Mouse (Mus musculus): ENCODE measurements around the gene H2afy2.

The H2afy2 gene

GRCm38 (mm10) chr10:61783621-61784251 is at the start of gene H2afy2:
Gene H2afy2 (minus strand): TSS chr10:61784147.
- peak; percentile 52 for DNase-seq (ENCODE audit: low spot score)

GRCm38 (mm10) chr10:61832713-61833112 is 48.8 kb upstream of the H2afy2 start:
- DNase-seq (ENCODE audit: low spot score), result no peak

GRCm38 (mm10) chr10:61831741-61832140 is 47.8 kb upstream of the H2afy2 start:
- DNase-seq (ENCODE audit: low spot score), result no peak

- no peak for DNase-seq (ENCODE audit: low spot score)
Measured at GRCm38 (mm10) chr10:61831251-61831650, 47.3 kb upstream of the H2afy2 start.

- no peak for DNase-seq (ENCODE audit: low spot score)
Measured at GRCm38 (mm10) chr10:61830817-61831216, 46.9 kb upstream of the H2afy2 start.

GRCm38 (mm10) chr10:61829046-61829445 is 45.1 kb upstream of the H2afy2 start:
- DNase-seq (ENCODE audit: low spot score), result no peak

- no peak for DNase-seq (ENCODE audit: low spot score)
Measured at GRCm38 (mm10) chr10:61827950-61828936, 44.3 kb upstream of the H2afy2 start.

- no peak for DNase-seq (ENCODE audit: low spot score)
Measured at GRCm38 (mm10) chr10:61826753-61827435, 42.9 kb upstream of the H2afy2 start.

- DNase-seq (ENCODE audit: low spot score), result no peak
Measured at GRCm38 (mm10) chr10:61825979-61826752, 42.2 kb upstream of the H2afy2 start.

GRCm38 (mm10) chr10:61825536-61825935 is 41.6 kb upstream of the H2afy2 start:
- no peak for DNase-seq (ENCODE audit: low spot score)

GRCm38 (mm10) chr10:61823731-61824115 is 39.8 kb upstream of the H2afy2 start:
- no peak for DNase-seq (ENCODE audit: low spot score)

GRCm38 (mm10) chr10:61822968-61823730 is 39.2 kb upstream of the H2afy2 start:
- no peak for DNase-seq (ENCODE audit: low spot score)

- no peak for DNase-seq (ENCODE audit: low spot score)
Measured at GRCm38 (mm10) chr10:61820050-61820449, 36.1 kb upstream of the H2afy2 start.

- no peak for DNase-seq (ENCODE audit: low spot score)
Measured at GRCm38 (mm10) chr10:61811987-61812386, 28.0 kb upstream of the H2afy2 start.

- no peak for DNase-seq (ENCODE audit: low spot score)
Measured at GRCm38 (mm10) chr10:61798133-61798576, 14.2 kb upstream of the H2afy2 start.

GRCm38 (mm10) chr10:61795458-61795857 is 11.5 kb upstream of the H2afy2 start:
- no peak for DNase-seq (ENCODE audit: low spot score)

- no peak for DNase-seq (ENCODE audit: low spot score)
Measured at GRCm38 (mm10) chr10:61794971-61795370, 11.0 kb upstream of the H2afy2 start.

GRCm38 (mm10) chr10:61793015-61793414 is 9.1 kb upstream of the H2afy2 start:
- DNase-seq (ENCODE audit: low spot score), result no peak

GRCm38 (mm10) chr10:61788499-61788898 is 4.6 kb upstream of the H2afy2 start:
- DNase-seq (ENCODE audit: low spot score), result no peak

GRCm38 (mm10) chr10:61787541-61788313 is 3.8 kb upstream of the H2afy2 start:
- DNase-seq (ENCODE audit: low spot score), result no peak
